ENCODE assay signal across 8 mouse cellular contexts in the genomic region with DNA sequence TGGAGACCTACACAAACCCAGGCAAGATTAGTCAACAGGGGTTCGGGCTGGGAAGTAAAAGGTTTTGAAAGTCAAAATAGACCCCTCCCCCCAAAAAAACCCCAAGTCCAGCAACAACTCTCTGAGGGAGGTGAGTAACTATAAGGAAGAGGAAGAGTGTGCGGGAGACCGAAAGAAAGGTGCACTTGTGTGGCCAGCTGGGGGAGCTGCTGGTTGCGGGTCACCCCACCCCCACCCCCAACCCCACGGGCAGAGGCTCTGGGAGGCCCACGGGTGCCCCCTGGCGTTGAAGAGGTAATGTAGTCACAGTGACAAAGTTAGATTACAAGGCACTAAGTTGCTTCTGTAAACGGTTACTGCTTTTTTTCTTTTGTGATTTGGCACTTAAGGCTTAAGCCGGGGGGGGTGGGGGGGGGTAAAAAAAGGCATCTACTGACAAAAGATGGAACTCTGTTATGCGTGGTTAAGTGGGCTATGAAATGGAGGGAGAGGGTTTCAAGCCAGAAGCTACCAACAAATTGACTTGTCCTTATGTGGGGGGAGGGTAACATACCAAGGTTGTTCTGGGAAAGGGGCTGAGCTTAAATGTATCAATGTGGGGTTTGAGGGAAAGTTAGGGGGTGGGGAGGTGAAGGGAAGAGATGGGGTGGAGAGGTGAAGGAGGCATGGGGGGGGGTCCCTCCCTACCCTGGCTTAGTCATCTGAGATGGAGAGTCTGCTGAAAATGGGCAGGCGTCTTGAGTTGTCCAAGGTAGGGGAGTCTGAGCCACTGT. TPM values are rescaled to one million over a fixed set of nuclear protein-coding genes. Genes with fewer than 3 reads are reported as not detected.
DNase-seq lines count a peak whose midpoint lies in the region; ATAC-seq lines count a peak whose summit lies in the region.
"Not testable (repeated sequence)": the region's sequence is repeated elsewhere in the genome, so short reads cannot be mapped to it uniquely, and the experiment has no call there.

No protein-coding gene starts in this region.

- peak overlapping the region; percentile 93 for H3K4me2 ChIP-seq in hindbrain, embryonic 12.5 days (replicated peaks)

- H3K4me3 ChIP-seq in hindbrain, embryonic 12.5 days = peak overlapping the region; percentile 72

- WGBS in hindbrain, embryonic 12.5 days = 8% methylated on average over 11 of the region's 11 CpGs

- H3K9me3 ChIP-seq in hindbrain, embryonic 12.5 days (replicated peaks) = not testable (repeated sequence)

- H3K27ac ChIP-seq in hindbrain, embryonic 12.5 days = peak overlapping the region; percentile 96

- peaks cover 14% of the 10 kb centered on the region for H3K36me3 ChIP-seq in hindbrain, embryonic 12.5 days

- peak overlapping the region; percentile 90 for H3K9ac ChIP-seq in hindbrain, embryonic 12.5 days

- peaks cover 20% of the 10 kb centered on the region for H3K4me1 ChIP-seq in hindbrain, embryonic 12.5 days

- peak; percentile 85 for DNase-seq in ES-CJ7 (ENCODE audit: low read depth, low spot score)
- DNase-seq in cerebellum, adult 8-10 months = peak; percentile 52
- DNase-seq in gastrocnemius, adult 18-20 months (ENCODE audit: low spot score) = peak; percentile 81
- peak; percentile 53 to 87 for DNase-seq in layer of hippocampus, postnatal 25 days (ENCODE audit: extremely low spot score in 1 of 2, low spot score in 1 of 2)
- DNase-seq in lung, postnatal 10 days = peak; percentile 89
- DNase-seq in ovary, postnatal 36 days (ENCODE audit: low spot score) = peak; percentile 81
- DNase-seq in thymus, postnatal 0 days (ENCODE audit: low spot score) = peak; percentile 91

- ATAC-seq in hindbrain, embryonic 12.5 days (ENCODE audit: low FRiP score) = peak; percentile 48

- not testable (repeated sequence) for H3K27me3 ChIP-seq in hindbrain, embryonic 12.5 days

RNA-seq across cellular contexts. Expression of a gene that starts 3.7 kb away (rescaled TPM):
- total RNA-seq in gastrocnemius, adult 18-20 months (2021) = 10 to 100 TPM; 20.1 to 34.4 TPM
- 87.2 and 92.3 TPM in 2 replicates for polyA plus RNA-seq in hindbrain, embryonic 12.5 days (2016; fragmentation: Nextera tagmentation; extraction: Ambion mirVana)
- total RNA-seq in layer of hippocampus, postnatal 25 days (2021) = 10 to 100 TPM; 37.2 to 40.8 TPM
- polyA plus RNA-seq in thymus, postnatal 0 days (2015; fragmentation: Nextera tagmentation; extraction: Ambion mirVana) = 63.4 and 69.7 TPM in 2 replicates

Comparison
In these comparisons a context has a peak if more than half of its experiments do, and no peak if none do; other contexts are left out.
1. Peak in every context shown above with its lines: DNase-seq, ATAC-seq, H3K4me3 ChIP-seq and H3K27ac ChIP-seq.